Mouse (Mus musculus) testis, adult 10 weeks (tissue): ENCODE results near the gene Ska3. TPM values are rescaled to one million over a fixed set of nuclear protein-coding genes. Genes with fewer than 3 reads are reported as not detected.

Experiments used
- polyA plus RNA-seq: library from polyadenylated mRNA; stranded (reverse); fragments of 350-450 nt; fragmentation: Illumina TruSeq; extraction: RNeasy Lipid Tissue Mini Kit (QIAGEN cat#74804); gene quantifications from one replicate; pipeline ENCODE4 v1.2.3, GENCODE M21; 2014; ENCODE audit warnings: low read depth, low replicate concordance

Ska3 gene
- polyA plus RNA-seq = 12.7 TPM

GRCm38 (mm10) chr14:57825788-57826751 is at the start of gene Ska3, which contains the start of gene Mrpl57:
Gene Ska3, minus strand, starts transcription at chr14:57826185.
Gene Mrpl57, plus strand, starts transcription at chr14:57826234.

GRCm38 (mm10) chr14:57797991-57798931 is 27.7 kb downstream of the Ska3 start, which contains the start of gene Sap18:
Gene Sap18, plus strand, starts transcription at chr14:57798180.

GRCm38 (mm10) chr14:57758237-57758636 is 67.7 kb downstream of the Ska3 start, which contains the start of gene Lats2:
Gene Lats2, minus strand, starts transcription at chr14:57758388.

Other genes starting within 250 kb of the Ska3 start
- 48.4 TPM for gene Xpo4, start 160.8 kb downstream of the Ska3 start, polyA plus RNA-seq
- gene Gm49361, start 80.1 kb downstream of the Ska3 start, polyA plus RNA-seq = not detected
- 105 TPM for gene Lats2, start 67.8 kb downstream of the Ska3 start, polyA plus RNA-seq
- gene Sap18, start 28.0 kb downstream of the Ska3 start, polyA plus RNA-seq = 285 TPM
- gene Mrpl57, start within 50 bp of the Ska3 start, polyA plus RNA-seq = 78.0 TPM
- 57.2 TPM for gene Zdhhc20, start 64.1 kb upstream of the Ska3 start, polyA plus RNA-seq
- gene Micu2, start 173.1 kb upstream of the Ska3 start, polyA plus RNA-seq = 35.8 TPM
- gene Fgf9, start 244.4 kb upstream of the Ska3 start, polyA plus RNA-seq = 0.69 TPM